8 mouse cellular contexts compared by ENCODE assay signal in genomic region chr7:80534291-80535008, GRCm38 (mm10). TPM values are rescaled to one million over a fixed set of nuclear protein-coding genes. Genes with fewer than 3 reads are reported as not detected.
DNase-seq lines count a peak whose midpoint lies in the region; ATAC-seq and TF ChIP-seq lines count a peak whose summit lies in the region.

No protein-coding gene starts in this region.

- H3K27ac ChIP-seq in lung, embryonic 16.5 days (ENCODE audit: low read length) = peak overlapping the region; percentile 73
- peak overlapping the region; percentile 66 for H3K27ac ChIP-seq in heart, embryonic 13.5 days (replicated peaks)
- H3K27ac ChIP-seq in liver, adult 2 months (replicated peaks; ENCODE audit: insufficient read depth, low read depth, low read length) = no peak overlapping the region
- H3K27ac ChIP-seq in neural tube, embryonic 12.5 days = no peak overlapping the region

- DNase-seq in lung, postnatal 14 days = no peak
- peak; percentile 46 for DNase-seq in c-Kit-positive CD71-negative TER-119-negative erythroid progenitor cells, embryonic 14.5 days (ENCODE audit: low read depth)
- peak; percentile 5 for DNase-seq in liver, adult 2 months (ENCODE audit: extremely low read depth, low read depth, low spot score)
- no peak for DNase-seq in urinary bladder, postnatal 10 days (ENCODE audit: low spot score)
- DNase-seq in adrenal gland, postnatal 25 days = no peak

- H3K27me3 ChIP-seq in lung, embryonic 16.5 days (ENCODE audit: control insufficient read depth, insufficient read depth, low read depth, low read length) = no peaks in the 10 kb centered on the region
- H3K27me3 ChIP-seq in heart, embryonic 13.5 days (replicated peaks) = no peaks in the 10 kb centered on the region
- H3K27me3 ChIP-seq in liver, adult 2 months (ENCODE audit: control insufficient read depth, insufficient read depth, low read length) = no peaks in the 10 kb centered on the region
- H3K27me3 ChIP-seq in neural tube, embryonic 12.5 days (replicated peaks) = no peaks in the 10 kb centered on the region

- H3K4me1 ChIP-seq in lung, embryonic 16.5 days (replicated peaks; ENCODE audit: control insufficient read depth, insufficient read depth, low read length) = peaks cover 10% of the 10 kb centered on the region
- H3K4me1 ChIP-seq in heart, embryonic 13.5 days = peaks cover 15% of the 10 kb centered on the region
- H3K4me1 ChIP-seq in liver, adult 2 months (ENCODE audit: control insufficient read depth, insufficient read depth, low read length) = peaks cover 6% of the 10 kb centered on the region
- H3K4me1 ChIP-seq in neural tube, embryonic 12.5 days = peaks cover 13% of the 10 kb centered on the region

- no peak for TF ChIP-seq CTCF in liver, adult 2 months (IDR thresholded peaks at IDR 0.05; ENCODE audit: low read depth, low read length)

- H3K36me3 ChIP-seq in lung, embryonic 16.5 days (ENCODE audit: control insufficient read depth, insufficient read depth, low read length) = no peaks in the 10 kb centered on the region
- no peaks in the 10 kb centered on the region for H3K36me3 ChIP-seq in heart, embryonic 13.5 days
- H3K36me3 ChIP-seq in liver, adult 2 months (ENCODE audit: control insufficient read depth, insufficient read depth, low read length) = no peaks in the 10 kb centered on the region
- no peaks in the 10 kb centered on the region for H3K36me3 ChIP-seq in neural tube, embryonic 12.5 days

- ATAC-seq in lung, embryonic 16.5 days (ENCODE audit: low read depth) = peak; percentile 31
- ATAC-seq in heart, embryonic 13.5 days (ENCODE audit: extremely low read depth, insufficient number of reproducible peaks, low FRiP score, low TSS enrichment) = 0 out of 2 replicates have a peak, but pooled peaks have one; percentile 1
- peak; percentile 18 for ATAC-seq in neural tube, embryonic 12.5 days (ENCODE audit: low FRiP score, low read depth)

- H3K9ac ChIP-seq in lung, embryonic 16.5 days (ENCODE audit: low read length) = peak overlapping the region; percentile 88
- peak overlapping the region; percentile 86 for H3K9ac ChIP-seq in heart, embryonic 13.5 days
- peak overlapping the region; percentile 72 for H3K9ac ChIP-seq in liver, adult 2 months (ENCODE audit: low read depth, low read length)
- peak overlapping the region; percentile 72 for H3K9ac ChIP-seq in neural tube, embryonic 12.5 days

- WGBS in lung, embryonic 16.5 days = 1% methylated on average over 32 of the region's 32 CpGs
- WGBS in heart, embryonic 13.5 days = 1% methylated on average over 32 of the region's 32 CpGs
- under 1% methylated on average over 32 of the region's 32 CpGs for WGBS in liver, adult 2 months
- 1% methylated on average over 32 of the region's 32 CpGs for WGBS in neural tube, embryonic 12.5 days

- no peaks in the 10 kb centered on the region for H3K9me3 ChIP-seq in lung, embryonic 16.5 days (ENCODE audit: control insufficient read depth, low read length)
- H3K9me3 ChIP-seq in heart, embryonic 13.5 days = no peaks in the 10 kb centered on the region
- H3K9me3 ChIP-seq in neural tube, embryonic 12.5 days = no peaks in the 10 kb centered on the region

- H3K4me2 ChIP-seq in lung, embryonic 16.5 days (ENCODE audit: low read depth, low read length) = peak overlapping the region; percentile 87
- H3K4me2 ChIP-seq in heart, embryonic 13.5 days = peak overlapping the region; percentile 94
- H3K4me2 ChIP-seq in neural tube, embryonic 12.5 days (replicated peaks) = peak overlapping the region; percentile 96

- H3K79me2 ChIP-seq in liver, adult 2 months (ENCODE audit: control insufficient read depth, insufficient read depth, low read length) = peaks cover 5% of the 10 kb centered on the region; the same call in 1 of the 2 replicates

- peak overlapping the region; percentile 84 for H3K4me3 ChIP-seq in lung, embryonic 16.5 days (ENCODE audit: low read length)
- H3K4me3 ChIP-seq in heart, embryonic 13.5 days = peak overlapping the region; percentile 68
- H3K4me3 ChIP-seq in liver, adult 2 months (ENCODE audit: insufficient read depth, low read depth, low read length) = peak overlapping the region; percentile 75
- peak overlapping the region; percentile 73 for H3K4me3 ChIP-seq in neural tube, embryonic 12.5 days

- TF ChIP-seq POLR2A in liver, adult 2 months (IDR thresholded peaks at IDR 0.05; ENCODE audit: extremely low read depth, insufficient read depth, low read length) = 0 out of 2 replicates have a peak, but pooled peaks have one; percentile 22

RNA-seq across cellular contexts. Expression of gene Blm, which starts 0.5 kb away (rescaled TPM):
- 23.1 and 25.2 TPM in 2 replicates for polyA plus RNA-seq in lung, embryonic 16.5 days (2015; fragmentation: Nextera tagmentation; extraction: Ambion mirVana)
- 16.4 and 17.1 TPM in 2 replicates for polyA plus RNA-seq in heart, embryonic 13.5 days (2015; fragmentation: Nextera tagmentation; extraction: Ambion mirVana)
- 5.9 and 6.9 TPM in 2 replicates for total RNA-seq in liver, adult 2 months (2014; rRNA removed)
- 0.43 and 0.88 TPM in 2 replicates for polyA plus RNA-seq in liver, adult 2 months (2012; rRNA removed)
- polyA plus RNA-seq in neural tube, embryonic 12.5 days (2016; fragmentation: Nextera tagmentation; extraction: Ambion mirVana) = 24.8 and 27.0 TPM in 2 replicates
- total RNA-seq in adrenal gland, postnatal 25 days (2021) = 6.6 and 10.5 TPM in 2 replicates

Comparison
In these comparisons a context has a peak if more than half of its experiments do, and no peak if none do; other contexts are left out.
1. H3K27ac ChIP-seq: peak in lung, embryonic 16.5 days (single experiment) and heart, embryonic 13.5 days (single experiment); none in liver, adult 2 months (single experiment) and neural tube, embryonic 12.5 days (single experiment).
2. DNase-seq: peak in c-Kit-positive CD71-negative TER-119-negative erythroid progenitor cells, embryonic 14.5 days (single experiment) and liver, adult 2 months (single experiment); none in lung, postnatal 14 days (single experiment), urinary bladder, postnatal 10 days (single experiment) and adrenal gland, postnatal 25 days (single experiment).
3. Peak in every context shown above with its lines, with median percentiles within 50 percentile points of each other: ATAC-seq, H3K4me2 ChIP-seq, H3K4me3 ChIP-seq and H3K9ac ChIP-seq.